Mouse (Mus musculus) kidney, adult 2 months (tissue): ENCODE measurements around the gene Rsc1a1.

Experiments
- CTCF ChIP-seq: fragments of 200-500 bp; conservative IDR thresholded peaks from 2 replicates; pipeline ENCODE4 v1.5.1; 2011; ENCODE audit warnings: low read depth, mild to moderate bottlenecking, control low read depth, low read length, moderate library complexity, mixed read lengths; ENCODE audit not compliant: insufficient read depth, insufficient read length
- POLR2A ChIP-seq: fragments of 200-500 bp; IDR thresholded peaks from one replicate; pipeline ENCODE4 v1.6.1; 2011; ENCODE audit warnings: low read depth, low read length, control low read depth

DNA sequence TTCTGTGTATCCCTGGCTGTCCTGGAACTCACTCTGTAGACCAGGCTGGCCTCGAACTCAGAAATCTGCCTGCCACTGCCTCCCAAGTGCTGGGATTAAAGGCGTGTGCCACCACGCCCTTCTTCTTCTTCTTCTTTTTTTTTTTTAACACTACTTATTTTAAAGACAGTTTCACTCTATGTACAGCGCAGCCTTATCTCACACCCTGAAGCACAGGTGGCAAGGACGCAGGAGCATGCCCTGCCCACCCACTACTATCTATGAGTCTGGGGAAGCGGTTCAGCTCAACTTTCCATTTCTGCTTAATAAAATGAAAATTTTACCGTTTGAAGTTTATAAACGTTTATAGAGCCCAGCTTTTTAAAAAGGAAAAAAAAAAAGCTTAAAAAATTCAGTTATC is 3.1 kb upstream of the Rsc1a1 start:
- no peak for TF ChIP-seq POLR2A
- no peak for TF ChIP-seq CTCF
